Mouse (Mus musculus): Measurements from ENCODE around the gene Tmprss4.

The Tmprss4 gene

GRCm38 (mm10) chr9:45203797-45204410 is at the start of gene Tmprss4:
Tmprss4 (minus strand) TSS chr9:45204092.
- DNase-seq (ENCODE audit: low read depth), result no peak

GRCm38 (mm10) chr9:45252395-45252794 is 48.5 kb upstream of the Tmprss4 start:
- DNase-seq (ENCODE audit: low read depth), result no peak

DNA sequence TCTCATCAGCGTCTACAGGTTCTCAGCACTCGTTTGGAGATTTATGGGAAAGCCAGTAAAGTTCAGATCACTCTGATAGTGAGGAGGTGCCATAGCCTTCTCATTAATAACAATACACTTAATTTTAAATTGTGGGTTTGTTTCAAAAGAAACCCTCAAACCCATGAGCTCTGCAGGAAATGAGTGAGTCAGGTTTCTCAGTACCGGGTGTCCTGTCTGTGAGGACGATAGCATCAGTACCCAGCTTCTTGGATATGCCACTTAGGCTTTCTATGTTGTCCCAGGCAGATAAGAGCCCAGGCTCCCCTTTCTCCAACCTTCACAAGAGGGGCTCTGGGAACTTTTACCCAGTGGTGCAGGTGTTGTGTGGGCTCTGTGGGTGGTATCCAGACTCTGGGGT is 48.1 kb upstream of the Tmprss4 start:
- DNase-seq (ENCODE audit: low read depth), result no peak

- no peak for DNase-seq (ENCODE audit: low read depth)
These were observed 47.4 kb upstream of the Tmprss4 start for GRCm38 (mm10) chr9:45251281-45251680.

GRCm38 (mm10) chr9:45250306-45250705 is 46.4 kb upstream of the Tmprss4 start:
- DNase-seq (ENCODE audit: low read depth), result no peak

- DNase-seq (ENCODE audit: low read depth), result no peak
These were observed 43.6 kb upstream of the Tmprss4 start for GRCm38 (mm10) chr9:45247536-45247935.

GRCm38 (mm10) chr9:45246060-45246459 is 42.2 kb upstream of the Tmprss4 start:
- no peak for DNase-seq (ENCODE audit: low read depth)

DNA sequence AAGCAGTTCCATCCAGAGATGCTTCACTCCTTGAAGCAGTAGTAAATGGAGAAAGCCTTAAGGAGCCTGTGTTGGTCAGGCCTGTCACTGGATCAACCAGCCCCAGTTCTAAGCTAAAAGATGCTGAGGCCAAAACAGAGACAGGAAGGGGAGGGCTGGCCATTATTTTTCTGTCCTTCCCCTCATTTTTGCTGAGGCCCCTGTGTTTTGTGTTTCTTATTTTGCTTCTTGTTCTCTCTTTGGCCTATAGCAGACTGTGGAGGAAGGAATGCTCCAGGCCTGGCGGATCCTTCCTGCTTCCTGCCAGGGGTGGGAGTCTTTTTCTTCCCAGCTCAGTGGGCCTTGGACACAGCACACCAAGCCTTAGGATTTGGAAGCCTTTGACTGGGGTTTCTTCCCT is 41.5 kb upstream of the Tmprss4 start:
- DNase-seq (ENCODE audit: low read depth), result no peak

DNA sequence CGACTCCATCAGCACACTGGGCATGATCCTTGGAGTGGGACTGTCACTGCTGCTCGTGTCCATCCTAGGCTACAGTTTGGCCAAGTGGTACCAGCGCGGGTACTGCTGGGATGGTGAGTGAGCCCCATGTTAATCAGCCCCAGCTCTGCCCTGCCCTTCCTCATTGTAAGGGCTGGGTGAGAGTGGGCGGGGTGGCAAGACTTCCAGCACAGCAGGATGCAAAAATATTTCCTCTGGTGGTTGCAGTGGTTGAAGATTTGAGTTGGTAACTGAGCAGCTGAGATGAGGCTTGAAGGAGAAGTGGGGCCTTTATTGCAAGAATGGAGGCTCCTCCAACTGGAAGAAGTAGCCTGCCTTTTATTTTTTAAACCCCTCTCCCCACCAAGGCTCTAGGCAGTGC is 37.5 kb upstream of the Tmprss4 start:
- DNase-seq (ENCODE audit: low read depth), result no peak

DNA sequence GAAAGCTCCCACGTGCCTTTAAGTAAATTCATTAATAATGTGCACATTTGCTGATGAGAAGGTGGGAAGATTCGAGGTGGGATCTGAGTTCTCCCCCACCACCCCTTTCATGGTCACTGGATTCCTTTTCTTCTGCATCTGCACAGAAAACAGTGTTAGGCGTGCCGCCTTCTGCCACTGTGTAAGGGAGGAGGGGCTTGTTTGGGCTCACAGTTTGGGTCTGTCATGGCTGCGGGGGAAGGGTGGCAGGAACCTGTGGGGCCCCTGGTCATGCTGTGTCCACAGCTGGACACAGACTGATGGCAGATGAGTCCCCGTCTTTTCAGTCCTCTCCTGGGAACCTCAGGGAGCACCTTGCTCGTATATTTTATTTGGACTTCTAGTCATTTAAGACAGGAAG is 32.9 kb upstream of the Tmprss4 start:
- DNase-seq (ENCODE audit: low read depth), result no peak

DNA sequence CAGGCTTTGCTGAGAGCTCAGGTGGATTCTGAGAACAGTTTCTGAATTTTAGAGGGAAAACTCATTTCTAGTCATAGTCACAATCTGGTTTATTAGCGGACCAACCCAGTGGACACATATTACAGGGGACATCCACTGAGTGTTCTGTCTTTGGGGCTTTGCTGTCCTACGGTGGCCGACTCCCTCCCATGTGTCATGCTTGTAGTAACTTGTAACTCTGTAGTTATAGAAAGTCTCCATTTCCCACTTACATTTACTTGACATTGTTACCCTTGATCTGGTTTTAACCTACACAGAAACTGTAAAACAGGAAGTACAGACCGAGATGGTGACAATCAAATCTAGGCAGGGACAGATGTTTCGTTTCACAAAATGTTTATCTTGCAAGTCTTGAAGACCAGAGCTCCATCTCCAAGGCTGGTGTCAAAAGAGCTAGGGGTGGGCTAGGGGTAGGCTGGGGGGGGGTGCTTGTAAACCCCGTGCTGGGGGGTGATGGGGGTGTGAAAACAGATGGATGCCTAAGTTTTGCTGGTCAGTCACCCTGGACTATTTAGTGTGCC is 31.9 kb upstream of the Tmprss4 start:
- DNase-seq (ENCODE audit: low read depth), result no peak

- no peak for DNase-seq (ENCODE audit: low read depth)
These were observed 25.5 kb upstream of the Tmprss4 start for GRCm38 (mm10) chr9:45229359-45229758.

DNA sequence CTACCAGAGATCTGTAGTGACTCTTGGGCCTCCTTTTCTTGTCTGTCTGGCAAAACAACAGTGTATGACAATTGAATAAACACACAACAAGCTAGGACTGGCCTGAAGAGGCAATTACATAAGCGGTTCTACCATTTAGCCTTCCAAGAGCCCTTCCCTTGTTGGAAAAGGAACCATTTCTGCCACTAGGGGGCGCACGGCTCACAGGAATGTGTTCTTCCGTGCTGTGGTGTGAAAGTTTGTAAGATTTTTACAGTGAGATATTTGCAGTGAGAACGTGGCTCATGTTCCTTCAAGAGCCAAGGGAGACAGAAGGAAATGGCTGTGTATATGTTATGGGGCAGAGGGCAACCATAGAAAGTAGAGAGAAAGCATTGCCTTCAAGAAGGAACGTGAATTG is 17.7 kb upstream of the Tmprss4 start:
- DNase-seq (ENCODE audit: low read depth), result peak; percentile 38

DNA sequence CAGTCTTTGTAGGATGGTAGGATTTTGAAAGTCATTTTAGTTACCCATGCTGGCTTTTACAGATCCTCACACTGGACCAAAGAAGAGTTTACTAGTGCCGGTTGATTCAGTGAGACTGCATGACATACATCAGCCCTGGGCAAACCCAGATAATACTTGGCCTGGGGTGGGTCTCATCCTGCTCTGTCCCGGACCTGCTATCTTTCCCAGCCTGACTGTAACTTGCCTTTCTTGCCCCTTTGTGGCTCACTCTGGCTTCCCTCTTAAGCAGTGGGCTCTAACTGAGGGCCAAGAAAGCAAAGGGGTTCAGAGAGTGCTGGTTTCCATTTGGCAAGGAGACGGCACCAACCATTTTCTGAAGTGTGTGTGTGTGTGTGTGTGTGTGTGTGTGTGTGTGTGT is 15.8 kb upstream of the Tmprss4 start:
- no peak for DNase-seq (ENCODE audit: low read depth)

DNA sequence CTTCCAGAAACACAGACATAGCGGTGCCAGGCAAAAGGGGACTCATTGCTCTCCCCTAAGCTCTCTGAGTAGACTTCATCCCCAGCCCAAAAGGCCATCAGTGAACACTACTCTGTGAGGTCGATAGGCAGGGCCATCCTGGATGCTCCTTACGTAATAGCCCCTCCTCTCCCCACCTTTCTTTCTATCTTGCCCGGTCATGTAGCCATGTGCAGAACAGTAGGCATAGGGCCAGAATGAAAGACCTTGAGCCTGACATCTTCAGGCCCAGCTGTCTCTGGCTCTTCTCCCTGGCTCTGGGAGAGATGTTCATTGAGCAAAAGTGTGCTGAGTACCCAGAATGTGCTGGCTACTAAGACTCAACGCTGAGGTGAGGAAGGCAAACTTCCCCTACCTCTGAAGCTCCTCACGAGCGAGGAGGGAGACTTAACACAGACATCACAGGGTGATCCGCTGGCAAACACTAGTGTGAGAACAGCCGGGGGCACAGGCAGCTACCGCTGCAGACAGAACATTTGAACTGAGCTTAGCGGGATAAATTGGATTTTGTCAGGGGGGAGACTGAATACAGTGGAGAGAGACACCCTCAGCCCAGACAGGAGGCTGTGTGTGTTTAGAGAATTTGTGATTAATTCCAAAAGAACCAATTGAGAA is 11.8 kb upstream of the Tmprss4 start:
- DNase-seq (ENCODE audit: low read depth), result no peak

GRCm38 (mm10) chr9:45212001-45212400 is 8.1 kb upstream of the Tmprss4 start:
- no peak for DNase-seq (ENCODE audit: low read depth)

GRCm38 (mm10) chr9:45207015-45207743 is 3.3 kb upstream of the Tmprss4 start:
- DNase-seq (ENCODE audit: low read depth), result no peak

- DNase-seq (ENCODE audit: low read depth), result no peak
These were observed 2.2 kb upstream of the Tmprss4 start for GRCm38 (mm10) chr9:45206121-45206520.

GRCm38 (mm10) chr9:45205143-45205542 is 1.3 kb upstream of the Tmprss4 start:
- no peak for DNase-seq (ENCODE audit: low read depth)

DNA sequence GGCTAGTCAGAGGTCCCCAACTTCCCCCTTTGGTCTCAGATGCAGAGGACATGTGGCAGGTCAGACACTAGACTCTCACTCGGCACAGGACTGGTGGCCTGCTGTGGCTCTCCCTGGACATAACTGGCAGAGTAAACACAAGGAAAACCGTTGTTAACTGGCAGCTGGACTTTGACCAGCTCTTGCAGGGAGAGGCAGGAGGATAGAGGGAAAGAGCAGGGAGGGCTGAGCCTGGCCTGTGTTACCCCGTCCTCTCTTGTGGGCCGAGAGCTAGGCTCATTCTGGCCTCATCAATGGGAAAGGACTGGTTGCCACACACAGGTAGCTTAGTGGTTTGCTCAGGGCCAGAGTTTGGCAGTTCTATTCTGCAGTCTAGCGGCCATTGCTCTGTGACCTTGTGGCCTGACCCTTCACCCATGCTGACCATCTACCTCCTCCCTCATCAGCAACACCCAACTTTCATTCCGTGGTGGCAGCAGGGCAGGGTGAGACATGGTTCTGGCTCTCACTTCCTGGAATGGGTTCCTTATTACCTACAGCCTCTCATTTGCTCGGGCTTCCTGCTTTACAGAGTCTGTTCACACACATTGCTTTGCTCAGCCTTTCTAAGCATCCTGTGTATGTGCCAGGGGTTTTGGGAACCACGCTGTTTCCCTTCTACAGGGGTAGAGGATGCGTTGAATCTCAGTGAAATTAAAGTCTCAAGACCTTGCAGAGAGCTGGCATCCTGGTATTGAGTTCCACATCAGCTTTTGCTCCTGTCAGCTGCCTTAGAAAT is 1.7 kb downstream of the Tmprss4 start:
- no peak for DNase-seq (ENCODE audit: low read depth)

DNA sequence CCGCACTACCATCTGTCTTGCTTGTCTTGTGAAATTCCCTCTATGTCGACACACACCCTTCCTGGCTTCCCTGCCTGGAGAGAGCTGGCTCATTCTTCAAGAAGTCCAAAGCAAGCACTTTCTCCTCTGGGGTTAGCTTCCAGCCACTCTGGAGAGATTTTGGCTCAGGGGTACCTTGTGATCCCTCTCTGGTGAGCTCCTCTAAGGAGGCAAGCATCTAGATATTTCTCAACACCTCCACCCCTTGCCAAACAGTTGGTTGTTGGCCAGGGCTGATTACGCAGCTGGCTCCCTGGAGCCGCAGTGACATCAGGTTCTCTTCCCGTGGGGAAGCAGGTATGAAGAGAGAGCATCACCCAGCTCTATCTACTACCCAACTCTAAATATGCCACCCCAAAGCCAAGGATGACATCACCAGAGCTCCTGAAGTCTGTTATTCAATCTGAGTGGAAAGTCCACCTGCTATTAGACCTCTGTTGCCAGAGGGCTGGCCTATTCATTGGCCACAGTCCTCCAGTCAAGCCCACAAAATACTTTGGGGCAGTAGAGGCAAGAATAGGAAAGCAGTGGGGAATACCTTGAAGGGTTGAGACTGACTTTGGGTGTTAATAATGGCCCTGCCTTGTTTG is 2.5 kb downstream of the Tmprss4 start:
- no peak for DNase-seq (ENCODE audit: low read depth)

GRCm38 (mm10) chr9:45197549-45197948 is 6.3 kb downstream of the Tmprss4 start:
- DNase-seq (ENCODE audit: low read depth), result no peak
